Mouse (Mus musculus) hindbrain, embryonic 13.5 days (tissue): ENCODE results near the gene Ndrg2. TPM values are rescaled to one million over a fixed set of nuclear protein-coding genes. Genes with fewer than 3 reads are reported as not detected.

ENCODE experiments used
- ATAC-seq: fragments of 200-750 bp; cut with Nextera tagmentation; 2 replicates; pipeline ENCODE4 v1.8.0; 2017; ENCODE audit warnings: moderate TSS enrichment; ENCODE audit not compliant: low FRiP score
- H3K27ac ChIP-seq: fragments of 300-500 bp; sonication (generic); 2 replicates; pipeline ENCODE4 v1.5.1; 2015; ENCODE audit warnings: inconsistent platforms, mild to moderate bottlenecking, moderate library complexity
- H3K27me3 ChIP-seq: fragments of 300-500 bp; sonication (generic); 2 replicates; pipeline ENCODE4 v1.6.1; 2015; ENCODE audit warnings: mild to moderate bottlenecking, inconsistent platforms
- H3K36me3 ChIP-seq: fragments of 300-500 bp; sonication (generic); 2 replicates; pipeline ENCODE4 v1.6.1; 2015; ENCODE audit warnings: mild to moderate bottlenecking, inconsistent platforms
- H3K4me1 ChIP-seq: fragments of 300-500 bp; sonication (generic); replicated peaks from 2 replicates; pipeline ENCODE4 v1.6.1; 2015; ENCODE audit warnings: inconsistent platforms
- H3K4me2 ChIP-seq: fragments of 300-500 bp; sonication (generic); 2 replicates; pipeline ENCODE4 v1.6.1; 2015; ENCODE audit warnings: inconsistent platforms, mild to moderate bottlenecking, moderate library complexity
- H3K4me3 ChIP-seq: fragments of 300-500 bp; sonication (generic); 2 replicates; pipeline ENCODE4 v1.5.1; 2015; ENCODE audit warnings: mild to moderate bottlenecking, inconsistent platforms
- H3K9ac ChIP-seq: fragments of 300-500 bp; sonication (generic); 2 replicates; pipeline ENCODE4 v1.6.1; 2015; ENCODE audit warnings: mild to moderate bottlenecking, inconsistent platforms
- H3K9me3 ChIP-seq: fragments of 300-500 bp; sonication (generic); 2 replicates; pipeline ENCODE4 v1.6.1; 2016; ENCODE audit warnings: inconsistent platforms
- WGBS: fragments of 180-500 bp; shearing (Covaris S2); methylation state at CpG from one replicate; pipeline ENCODE4 v1.1.7; 2015; 5-methylcytosine and 5-hydroxymethylcytosine counted together
- polyA plus RNA-seq: library from polyadenylated mRNA; unstranded; fragments of >200 nt; fragmentation: Nextera tagmentation; extraction: Ambion mirVana; gene quantifications from 2 replicates; pipeline ENCODE4 v1.2.1, GENCODE M21; 2015

Gene Ndrg2
- polyA plus RNA-seq, 1 experiment from 2014 or later: 144 TPM

DNA sequence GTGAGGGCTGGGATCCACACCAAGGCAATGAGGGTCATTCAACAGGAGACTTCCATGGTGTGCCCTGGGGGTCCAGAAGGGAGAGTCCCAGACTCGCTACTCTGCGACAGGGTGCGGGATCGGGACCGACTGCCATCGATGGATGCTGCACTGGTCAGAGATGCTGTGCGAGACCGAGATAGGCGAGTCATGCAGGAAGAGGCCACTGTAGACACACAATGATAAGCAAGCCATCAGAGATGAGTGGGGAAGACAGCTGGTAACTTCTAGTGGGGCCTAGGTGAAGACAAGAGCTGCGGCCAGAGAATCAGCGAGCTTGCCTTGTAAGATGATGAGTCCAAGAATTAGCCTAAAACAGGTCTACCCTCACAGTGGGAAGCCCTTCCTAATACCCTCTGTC, 7.9 kb downstream of the Ndrg2 start:
- Histone ChIP-seq H3K4me2 (no peak overlapping the region), H3K27me3 (peaks cover 3% of the 10 kb centered on the region; the same call in 1 of the 2 replicates), H3K9ac (no peak overlapping the region), H3K4me1 (peaks cover under 1% of the 10 kb centered on the region; the same call in 1 of the 2 replicates), H3K27ac (no peak overlapping the region), H3K36me3 (0 out of 2 replicates have a peak, but pooled peaks cover 3% of the 10 kb centered on the region), H3K9me3 (no peaks in the 10 kb centered on the region), H3K4me3 (no peak overlapping the region)
- ATAC-seq: no peak
- 94% methylated on average over 11 of the region's 11 CpGs for WGBS

DNA sequence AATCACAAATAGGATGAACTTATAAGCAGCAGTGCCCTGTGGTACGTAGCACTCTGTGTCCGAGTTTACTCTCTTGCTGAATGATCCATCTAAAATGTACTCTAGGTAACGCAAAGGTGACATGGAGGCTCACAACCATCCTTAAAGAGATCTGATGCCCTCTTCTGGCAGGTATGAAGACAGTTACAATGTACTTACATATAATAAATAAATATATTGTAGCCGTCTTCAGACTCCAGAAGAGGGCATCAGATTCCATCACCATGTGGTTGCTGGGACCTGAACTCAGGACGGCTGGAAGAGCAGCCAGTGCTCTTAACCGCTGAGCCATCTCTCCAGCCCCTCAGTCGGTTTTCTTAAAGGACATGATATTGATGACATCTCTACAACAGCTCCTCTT, 9.3 kb downstream of the Ndrg2 start:
- no peak for ATAC-seq
- Histone ChIP-seq H3K4me2 (no peak overlapping the region), H3K9me3 (no peaks in the 10 kb centered on the region), H3K27me3 (no peaks in the 10 kb centered on the region), H3K36me3 (0 out of 2 replicates have a peak, but pooled peaks cover 3% of the 10 kb centered on the region), H3K9ac (no peak overlapping the region), H3K27ac (no peak overlapping the region), H3K4me3 (no peak overlapping the region), H3K4me1 (no peaks in the 10 kb centered on the region)
- WGBS: 73% methylated on average over 7 of the region's 7 CpGs

- Histone ChIP-seq H3K4me3 (no peak overlapping the region), H3K4me1 (no peaks in the 10 kb centered on the region), H3K36me3 (0 out of 2 replicates have a peak, but pooled peaks cover 3% of the 10 kb centered on the region), H3K4me2 (no peak overlapping the region), H3K27me3 (no peaks in the 10 kb centered on the region), H3K9ac (no peak overlapping the region), H3K27ac (no peak overlapping the region), H3K9me3 (no peaks in the 10 kb centered on the region)
- ATAC-seq: no peak
- 94% methylated on average over 9 of the region's 9 CpGs for WGBS
Measured at GRCm38 (mm10) chr14:51903782-51904181, 10.2 kb downstream of the Ndrg2 start.

- Histone ChIP-seq H3K4me1 (no peaks in the 10 kb centered on the region), H3K4me3 (no peak overlapping the region), H3K27ac (no peak overlapping the region), H3K36me3 (0 out of 2 replicates have a peak, but pooled peaks cover 3% of the 10 kb centered on the region), H3K27me3 (no peaks in the 10 kb centered on the region), H3K9ac (no peak overlapping the region), H3K4me2 (no peak overlapping the region), H3K9me3 (no peaks in the 10 kb centered on the region)
- 61% methylated on average over 9 of the region's 9 CpGs for WGBS
- peak; percentile 73 for ATAC-seq
Measured at GRCm38 (mm10) chr14:51902806-51903710, 10.9 kb downstream of the Ndrg2 start.

GRCm38 (mm10) chr14:51899351-51899750, 14.6 kb downstream of the Ndrg2 start:
- ATAC-seq: no peak
- Histone ChIP-seq H3K4me1 (no peaks in the 10 kb centered on the region), H3K36me3 (peaks cover 19% of the 10 kb centered on the region), H3K9ac (no peak overlapping the region), H3K4me3 (no peak overlapping the region), H3K4me2 (no peak overlapping the region), H3K27ac (no peak overlapping the region), H3K9me3 (no peaks in the 10 kb centered on the region), H3K27me3 (no peaks in the 10 kb centered on the region)
- WGBS: 92% methylated on average over 1 of the region's 1 CpGs

GRCm38 (mm10) chr14:51896539-51897170, 17.3 kb downstream of the Ndrg2 start:
- H3K4me2 ChIP-seq: no peak overlapping the region
- WGBS: 82% methylated on average over 8 of the region's 8 CpGs

DNA sequence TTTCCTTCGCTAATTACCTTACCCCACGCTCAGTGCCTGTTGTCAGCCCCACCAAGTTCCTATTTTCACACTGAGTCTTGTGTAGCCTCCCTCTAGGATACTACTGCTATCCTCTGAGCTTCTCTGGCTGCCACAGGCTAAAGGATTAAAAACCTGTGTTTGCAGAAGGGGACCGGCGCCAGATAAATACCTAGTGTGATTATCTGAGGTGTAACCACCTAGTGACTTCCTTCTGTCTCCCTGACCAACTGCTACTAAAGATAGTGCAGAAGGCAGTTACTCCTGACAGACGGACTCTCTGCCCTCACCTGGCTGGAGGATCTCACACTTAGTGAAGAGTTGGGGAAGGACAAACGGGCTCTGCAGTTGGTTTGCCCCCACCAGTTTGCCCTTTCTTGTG, 17.9 kb downstream of the Ndrg2 start:
- no peaks in the 10 kb centered on the region for H3K27me3 ChIP-seq
- no peaks in the 10 kb centered on the region for H3K9me3 ChIP-seq
- no peak overlapping the region for H3K9ac ChIP-seq
- no peaks in the 10 kb centered on the region for H3K4me1 ChIP-seq
- H3K4me3 ChIP-seq: no peak overlapping the region
- H3K4me2 ChIP-seq: no peak overlapping the region
- H3K27ac ChIP-seq: no peak overlapping the region
- 92% methylated on average over 6 of the region's 6 CpGs for WGBS
- ATAC-seq: no peak
- peaks cover 47% of the 10 kb centered on the region for H3K36me3 ChIP-seq

More at GRCm38 (mm10) chr14:51896539-51897170, 17.3 kb downstream of the Ndrg2 start:
- no peak overlapping the region for H3K9ac ChIP-seq
- ATAC-seq: no peak
- no peaks in the 10 kb centered on the region for H3K27me3 ChIP-seq
- H3K9me3 ChIP-seq: no peaks in the 10 kb centered on the region
- H3K27ac ChIP-seq: no peak overlapping the region
- H3K36me3 ChIP-seq: peaks cover 41% of the 10 kb centered on the region
- H3K4me3 ChIP-seq: no peak overlapping the region
- H3K4me1 ChIP-seq: no peaks in the 10 kb centered on the region

DNA sequence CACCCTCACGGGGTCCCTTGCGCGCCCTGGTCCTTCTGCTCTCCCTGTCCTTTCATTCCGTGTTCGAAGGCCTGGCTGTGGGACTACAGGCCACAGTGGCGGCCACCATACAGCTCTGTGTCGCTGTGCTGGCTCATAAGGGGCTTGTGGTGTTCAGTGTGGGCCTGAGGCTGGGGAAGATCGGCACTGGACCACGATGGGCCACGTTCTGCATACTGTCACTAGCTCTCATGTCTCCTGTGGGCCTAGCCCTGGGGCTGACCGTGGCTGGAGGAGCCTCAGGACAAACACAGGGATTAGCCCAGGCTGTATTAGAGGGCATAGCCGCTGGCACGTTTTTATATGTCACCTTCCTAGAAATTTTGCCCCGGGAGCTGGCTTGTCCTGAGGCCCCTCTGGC, 18.9 kb downstream of the Ndrg2 start:
- H3K36me3 ChIP-seq: peaks cover 57% of the 10 kb centered on the region
- H3K27me3 ChIP-seq: no peaks in the 10 kb centered on the region
- no peaks in the 10 kb centered on the region for H3K9me3 ChIP-seq
- H3K4me3 ChIP-seq: no peak overlapping the region
- WGBS: 81% methylated on average over 14 of the region's 14 CpGs
- H3K4me1 ChIP-seq: no peaks in the 10 kb centered on the region
- H3K9ac ChIP-seq: no peak overlapping the region
- H3K4me2 ChIP-seq: no peak overlapping the region
- H3K27ac ChIP-seq: no peak overlapping the region
- no peak for ATAC-seq

GRCm38 (mm10) chr14:51893809-51894208, 20.1 kb downstream of the Ndrg2 start:
- Histone ChIP-seq H3K4me2 (no peak overlapping the region), H3K27me3 (no peaks in the 10 kb centered on the region), H3K9ac (no peak overlapping the region), H3K36me3 (peaks cover 69% of the 10 kb centered on the region), H3K4me1 (no peaks in the 10 kb centered on the region), H3K27ac (no peak overlapping the region), H3K9me3 (no peaks in the 10 kb centered on the region), H3K4me3 (no peak overlapping the region)
- WGBS: 70% methylated on average over 3 of the region's 3 CpGs
- no peak for ATAC-seq

- Histone ChIP-seq H3K27me3 (no peaks in the 10 kb centered on the region), H3K9me3 (no peaks in the 10 kb centered on the region), H3K36me3 (peaks cover 75% of the 10 kb centered on the region), H3K27ac (no peak overlapping the region), H3K4me3 (no peak overlapping the region), H3K4me2 (no peak overlapping the region), H3K4me1 (no peaks in the 10 kb centered on the region), H3K9ac (no peak overlapping the region)
- WGBS: 37% methylated on average over 10 of the region's 10 CpGs
- no peak for ATAC-seq
Measured at GRCm38 (mm10) chr14:51893094-51893794, 20.7 kb downstream of the Ndrg2 start.

DNA sequence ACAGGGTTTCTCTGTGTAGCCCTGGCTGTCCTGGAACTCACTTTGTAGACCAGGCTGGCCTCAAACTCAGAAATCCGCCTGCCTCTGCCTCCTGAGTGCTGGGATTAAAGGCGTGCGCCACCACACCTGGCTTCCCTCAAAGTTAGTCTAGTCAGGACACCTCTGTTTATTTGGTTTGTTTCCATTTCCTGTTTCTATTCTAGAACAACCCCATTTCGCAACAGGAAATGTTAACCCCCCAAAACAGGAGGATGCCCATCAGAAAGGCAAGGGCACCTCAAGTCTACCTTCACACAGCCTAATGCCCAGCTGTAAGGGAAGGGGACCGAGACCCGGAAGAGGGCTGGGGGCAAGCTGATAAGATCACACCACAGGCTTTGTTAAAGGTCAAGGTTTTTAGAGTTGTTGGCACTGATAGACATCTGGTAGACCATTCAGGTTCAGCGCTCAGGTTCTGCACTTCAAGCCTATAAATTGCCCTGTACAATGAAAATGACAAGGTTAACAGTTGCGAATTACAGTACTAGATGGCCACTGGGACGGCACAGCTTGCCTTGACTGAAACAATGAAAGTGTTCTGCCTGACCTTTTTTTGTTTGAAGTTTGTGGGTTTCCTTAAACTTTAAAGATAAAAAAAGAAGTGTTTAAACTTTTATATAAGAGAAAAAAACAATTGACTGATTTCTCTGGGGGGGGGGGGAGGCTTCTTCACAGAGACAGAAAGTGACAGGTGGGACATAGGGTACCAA, 21.6 kb downstream of the Ndrg2 start, which contains the start of gene Slc39a2:
Gene Slc39a2 (plus strand): TSS at position 699 of the 749 bp plus-strand sequence.
- H3K4me1 ChIP-seq: no peaks in the 10 kb centered on the region
- H3K4me2 ChIP-seq: no peak within 1 kb of the TSS
- WGBS: 96% methylated on average over 9 of the region's 9 CpGs
- H3K9ac ChIP-seq: no peak within 1 kb of the TSS
- H3K27ac ChIP-seq: no peak within 1 kb of the TSS
- no peak for ATAC-seq
- peaks cover 84% of the 10 kb centered on the region for H3K36me3 ChIP-seq
- H3K9me3 ChIP-seq: no peaks in the 10 kb centered on the region
- H3K27me3 ChIP-seq: no peaks in the 10 kb centered on the region
- H3K4me3 ChIP-seq: no peak within 1 kb of the TSS
